Mouse (Mus musculus): ENCODE measurements around the gene Dvl3.

DNA sequence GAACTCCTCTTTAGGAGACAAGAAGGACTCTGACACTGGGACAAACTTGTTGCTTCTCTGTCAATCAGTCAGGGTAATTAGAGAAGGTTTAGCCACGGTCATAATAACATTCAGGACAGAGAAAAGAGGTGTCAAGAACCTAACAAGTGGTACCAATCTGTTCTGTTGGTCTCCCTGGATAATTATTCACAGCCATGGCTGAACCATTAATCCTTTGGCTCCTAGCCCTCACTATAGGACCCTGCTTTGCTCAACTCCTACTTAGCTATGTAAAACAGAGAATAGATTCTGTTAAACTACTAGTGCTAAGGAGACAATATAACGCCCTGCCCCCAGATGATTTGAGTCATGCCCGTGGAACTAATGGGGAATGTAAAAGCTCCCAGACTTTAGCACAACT, 30.7 kb upstream of the Dvl3 start:
- TF ChIP-seq CTCF (IDR thresholded peaks at IDR 0.05; ENCODE audit: low read depth) (no peak), EP300 (IDR thresholded peaks at IDR 0.05; ENCODE audit: low read depth) (no peak)
